Mouse (Mus musculus) kidney, embryonic 14.5 days (tissue): Measurements from ENCODE around the gene Gm11634. TPM values are rescaled to one million over a fixed set of nuclear protein-coding genes. Genes with fewer than 3 reads are reported as not detected.
A peak's percentile ranks its signal among the peaks of the same experiment; 100 is the strongest.
"Not testable (repeated sequence)": the region's sequence is repeated elsewhere in the genome, so short reads cannot be mapped to it uniquely, and the experiment has no call there.

Experiments used
- ATAC-seq: fragments of 200-750 bp; cut with Nextera tagmentation; 2 replicates; pipeline ENCODE4 v1.8.0; 2017; ENCODE audit warnings: moderate number of reproducible peaks, mild to moderate bottlenecking, moderate TSS enrichment, moderate library complexity; ENCODE audit not compliant: low FRiP score, low TSS enrichment
- H3K27ac ChIP-seq: fragments of 300-500 bp; sonication (generic); 2 replicates; pipeline ENCODE4 v1.5.1; 2014; ENCODE audit warnings: low read depth, mild to moderate bottlenecking, low read length, moderate library complexity, mixed read lengths
- H3K27me3 ChIP-seq: fragments of 300-500 bp; sonication (generic); 2 replicates; pipeline ENCODE4 v1.6.1; 2014; ENCODE audit warnings: mild to moderate bottlenecking, low read length; ENCODE audit not compliant: control insufficient read depth, insufficient read depth
- H3K36me3 ChIP-seq: fragments of 300-500 bp; sonication (generic); 2 replicates; pipeline ENCODE4 v1.6.1; 2014; ENCODE audit warnings: low read length, mixed read lengths; ENCODE audit not compliant: control insufficient read depth, insufficient read depth
- H3K4me1 ChIP-seq: fragments of 300-500 bp; sonication (generic); 2 replicates; pipeline ENCODE4 v1.6.1; 2014; ENCODE audit warnings: low read length, mixed read lengths; ENCODE audit not compliant: control insufficient read depth, insufficient read depth
- H3K4me2 ChIP-seq: fragments of 300-500 bp; sonication (generic); replicated peaks from 2 replicates; pipeline ENCODE4 v1.6.1; 2014; ENCODE audit warnings: low read depth, mild to moderate bottlenecking, low read length
- H3K4me3 ChIP-seq: fragments of 300-500 bp; sonication (generic); 2 replicates; pipeline ENCODE4 v1.5.1; 2014; ENCODE audit warnings: mild to moderate bottlenecking, low read length
- H3K9ac ChIP-seq: fragments of 300-500 bp; sonication (generic); 2 replicates; pipeline ENCODE4 v1.6.1; 2014; ENCODE audit warnings: low read depth, mild to moderate bottlenecking, low read length, moderate library complexity
- H3K9me3 ChIP-seq: fragments of 300-500 bp; sonication (generic); 2 replicates; pipeline ENCODE4 v1.6.1; 2016; ENCODE audit warnings: low read length; ENCODE audit not compliant: control insufficient read depth
- WGBS: fragments of 180-500 bp; shearing (Covaris S2); extraction: QIAGEN DNeasy Blood & Tissue Kit; methylation state at CpG from one replicate; pipeline ENCODE4 v1.1.7; 2014; 5-methylcytosine and 5-hydroxymethylcytosine counted together
- polyA plus RNA-seq: library from polyadenylated mRNA; unstranded; fragments of >200 nt; fragmentation: Nextera tagmentation; extraction: Ambion mirVana; gene quantifications from 2 replicates; pipeline ENCODE4 v1.2.1, GENCODE M21; 2014

Gene Gm11634
- polyA plus RNA-seq, 1 experiment from 2014 or later, result not detected

DNA sequence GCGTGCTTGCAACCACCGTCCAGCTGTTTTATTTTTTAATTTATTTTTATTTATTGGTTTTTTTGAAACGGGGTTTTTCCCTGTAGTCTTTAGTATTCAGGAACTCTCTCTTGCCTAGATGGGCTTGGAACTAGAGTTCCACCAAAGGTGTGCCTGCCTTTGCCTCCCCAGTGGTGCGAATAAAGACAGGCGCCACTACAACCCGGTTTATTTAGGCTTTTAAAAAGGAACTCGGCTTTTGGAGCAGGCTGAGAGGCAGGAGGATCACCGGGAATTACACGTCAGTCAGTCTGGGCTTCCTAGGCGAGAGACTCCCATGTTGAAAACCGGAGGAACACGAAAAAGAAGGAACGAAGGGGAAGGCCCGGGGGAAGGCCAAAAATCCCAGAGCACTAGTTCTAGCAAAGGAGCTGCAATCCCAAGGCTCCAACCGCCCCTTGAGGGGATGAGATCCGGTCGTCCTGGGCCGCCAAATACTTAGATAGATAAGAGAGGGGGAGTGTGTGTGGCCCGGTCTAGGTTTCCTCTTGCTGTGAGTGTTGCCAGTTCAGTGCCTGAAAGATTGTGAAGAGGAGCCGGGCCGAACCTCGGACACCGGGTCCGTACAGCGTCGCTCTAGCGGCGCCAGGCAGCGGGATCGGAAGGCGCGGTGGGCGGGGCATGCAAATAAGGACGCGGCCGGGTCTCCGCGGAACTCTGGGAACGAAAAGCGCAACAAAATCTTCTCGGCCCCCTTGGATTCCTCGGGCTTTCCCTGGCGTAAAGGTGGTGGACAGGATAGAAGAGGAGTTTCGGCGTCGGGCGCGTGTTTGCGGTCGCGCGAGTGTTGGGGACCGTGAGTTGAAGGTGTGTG, 42.0 kb upstream of the Gm11634 start:
- Histone ChIP-seq H3K4me2 (peak overlapping the region; percentile 36), H3K9ac (peak overlapping the region; percentile 51; the same call in 1 of the 2 replicates), H3K4me3 (peak overlapping the region; percentile 28), H3K27ac (peak overlapping the region; percentile 74; the same call in 1 of the 2 replicates)
- H3K27me3 ChIP-seq, H3K4me1 ChIP-seq, H3K9me3 ChIP-seq, H3K36me3 ChIP-seq: not testable (repeated sequence)
- 5% methylated on average over 50 of the region's 53 CpGs for WGBS
- peak; percentile 55 for ATAC-seq

DNA sequence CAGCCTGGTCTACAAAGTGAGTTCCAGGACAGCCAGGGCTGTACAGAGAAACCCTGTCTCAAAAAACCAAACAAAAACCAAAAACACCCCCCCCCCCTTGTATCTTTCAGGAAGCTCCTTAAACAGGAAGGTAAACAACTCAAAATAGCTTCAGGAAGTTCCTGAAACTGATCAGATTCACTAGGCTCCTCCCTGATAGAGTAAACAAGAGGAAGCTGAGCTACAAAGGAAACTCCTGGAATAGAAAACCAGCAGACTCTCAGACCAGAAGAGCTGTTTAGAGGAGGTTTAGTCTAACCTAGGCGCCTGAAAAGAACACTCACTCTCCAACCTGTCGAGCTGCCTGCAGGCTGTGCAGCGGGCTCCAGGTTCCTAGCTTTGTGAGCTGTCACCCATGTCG, 40.7 kb upstream of the Gm11634 start:
- H3K9ac ChIP-seq, result no peak overlapping the region
- no peak for ATAC-seq
- 0 out of 2 replicates have a peak, but pooled peaks cover 3% of the 10 kb centered on the region for H3K4me1 ChIP-seq
- H3K4me2 ChIP-seq, result no peak overlapping the region
- H3K4me3 ChIP-seq, result no peak overlapping the region
- whole genome bisulfite sequencing, result 87% methylated on average over 4 of the region's 4 CpGs
- H3K9me3 ChIP-seq, result no peaks in the 10 kb centered on the region
- H3K36me3 ChIP-seq, result 0 out of 2 replicates have a peak, but pooled peaks cover 2% of the 10 kb centered on the region
- H3K27me3 ChIP-seq, result no peaks in the 10 kb centered on the region
- H3K27ac ChIP-seq, result no peak overlapping the region

- Histone ChIP-seq H3K27ac (no peak overlapping the region), H3K4me2 (no peak overlapping the region), H3K4me1 (0 out of 2 replicates have a peak, but pooled peaks cover 3% of the 10 kb centered on the region), H3K27me3 (no peaks in the 10 kb centered on the region), H3K9me3 (no peaks in the 10 kb centered on the region), H3K9ac (no peak overlapping the region), H3K4me3 (no peak overlapping the region), H3K36me3 (0 out of 2 replicates have a peak, but pooled peaks cover 2% of the 10 kb centered on the region)
- WGBS, result 21% methylated on average over 10 of the region's 10 CpGs
- ATAC-seq, result peak; percentile 59
Measured at GRCm38 (mm10) chr11:101635660-101636059, 36.6 kb upstream of the Gm11634 start.

DNA sequence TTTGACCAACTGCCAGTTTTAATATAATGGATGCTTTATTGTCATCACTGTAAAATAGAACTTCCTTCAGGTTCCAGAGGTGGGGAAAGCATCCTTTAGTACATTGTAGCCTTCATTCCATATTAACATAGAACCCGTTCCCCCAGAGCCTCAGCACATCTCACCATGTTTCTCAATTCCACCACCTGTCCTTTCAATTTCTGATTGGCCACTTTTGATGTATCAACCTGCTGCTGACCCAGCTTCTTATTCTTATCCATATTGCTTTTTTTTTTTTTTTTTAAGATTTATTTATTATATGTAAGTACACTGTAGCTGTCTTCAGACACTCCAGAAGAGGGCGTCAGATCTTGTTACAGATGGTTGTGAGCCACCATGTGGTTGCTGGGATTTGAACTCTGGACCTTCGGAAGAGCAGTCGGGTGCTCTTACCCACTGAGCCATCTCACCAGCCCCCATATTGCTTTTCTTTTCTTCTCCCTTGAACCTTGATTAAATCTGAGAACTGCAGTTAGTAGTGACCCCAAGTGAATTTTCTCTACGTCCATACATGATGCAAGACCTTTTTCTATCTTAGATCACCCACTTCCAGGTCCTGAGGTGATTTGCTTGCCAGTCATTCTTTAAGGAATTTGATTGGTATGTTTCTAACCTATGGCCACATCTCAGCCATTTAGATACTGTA, 29.8 kb upstream of the Gm11634 start:
- H3K27ac ChIP-seq, H3K36me3 ChIP-seq, H3K4me1 ChIP-seq, H3K27me3 ChIP-seq, H3K9me3 ChIP-seq, ATAC-seq: not testable (repeated sequence)
- Histone ChIP-seq H3K9ac (peak overlapping the region; percentile 68; the same call in 1 of the 2 replicates), H3K4me2 (peak overlapping the region; percentile 61), H3K4me3 (peak overlapping the region; percentile 39; the same call in 1 of the 2 replicates)
- 71% methylated on average over 4 of the region's 5 CpGs for WGBS

- ATAC-seq, result peak; percentile 71
- WGBS, result 1% methylated on average over 32 of the region's 33 CpGs
- Histone ChIP-seq H3K4me2 (peak overlapping the region; percentile 61), H3K36me3 (no peaks in the 10 kb centered on the region), H3K4me3 (peak overlapping the region; percentile 39), H3K9ac (peak overlapping the region; percentile 68), H3K9me3 (no peaks in the 10 kb centered on the region), H3K4me1 (0 out of 2 replicates have a peak, but pooled peaks cover 3% of the 10 kb centered on the region), H3K27me3 (no peaks in the 10 kb centered on the region), H3K27ac (peak overlapping the region; percentile 96)
Measured at GRCm38 (mm10) chr11:101627857-101628559, 29.0 kb upstream of the Gm11634 start.

DNA sequence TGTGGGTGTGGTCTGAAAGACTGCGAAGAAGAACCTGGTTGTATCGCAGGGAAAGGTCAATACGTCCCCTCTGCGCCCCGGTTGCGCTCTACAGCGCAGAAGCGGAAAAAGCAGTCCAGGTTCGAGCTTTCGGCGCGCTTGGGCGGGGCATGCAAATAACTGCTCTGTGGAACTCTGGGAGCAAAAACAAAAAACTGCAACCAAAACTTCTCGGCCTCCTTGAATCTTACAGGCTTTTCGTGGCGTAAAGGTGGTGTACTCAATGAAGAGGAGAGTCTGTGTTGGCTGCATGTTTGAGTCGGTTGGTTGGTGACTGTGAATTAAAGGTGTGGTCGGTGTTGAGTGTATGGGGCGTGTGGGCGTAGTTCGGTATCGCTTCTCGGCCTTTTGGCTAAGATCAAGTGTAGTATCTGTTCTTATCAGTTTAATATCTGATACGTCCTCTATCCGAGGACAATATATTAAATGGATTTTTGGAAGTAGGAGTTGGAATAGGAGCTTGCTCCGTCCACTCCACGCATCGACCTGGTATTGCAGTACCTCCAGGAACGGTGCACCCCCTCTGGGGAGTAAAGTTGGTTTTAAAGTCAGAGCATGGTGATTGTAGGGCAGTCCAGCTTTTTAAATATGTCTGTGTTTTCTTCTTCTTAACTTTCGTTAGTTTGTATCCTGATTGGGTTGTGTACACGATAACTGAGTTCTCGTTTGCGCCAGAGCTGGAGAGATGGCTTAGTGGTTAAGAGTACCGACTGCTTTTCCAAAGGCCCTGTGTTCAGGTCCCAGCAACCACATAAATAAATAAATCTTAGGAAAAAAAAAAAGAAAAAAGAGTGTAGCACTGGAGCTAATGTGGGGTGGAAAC, 28.2 kb upstream of the Gm11634 start, which contains the start of gene Rdm1:
Gene Rdm1 (plus strand): TSS at position 201 of the 862 bp plus-strand sequence.
- WGBS, result under 1% methylated on average over 31 of the region's 34 CpGs
- peak; percentile 93 for ATAC-seq

DNA sequence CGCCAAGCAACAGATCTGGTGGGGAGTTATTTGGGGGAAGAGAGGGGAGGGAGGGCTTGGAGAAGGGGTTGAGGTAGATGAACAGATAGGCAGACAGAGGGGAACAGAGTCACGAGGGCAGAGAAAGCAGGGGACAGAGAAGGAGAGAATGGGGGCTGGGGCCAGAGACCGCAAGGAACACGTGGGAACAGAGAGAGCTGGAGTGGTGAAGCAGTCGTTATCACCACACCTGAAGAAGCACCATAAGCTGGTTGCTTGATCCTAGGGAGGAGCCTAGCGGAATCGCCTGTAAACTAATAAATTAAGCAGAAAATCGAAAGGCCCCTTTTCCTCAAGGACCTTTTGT, 27.6 kb upstream of the Gm11634 start:
- Histone ChIP-seq H3K27me3 (no peaks in the 10 kb centered on the region), H3K27ac (peak overlapping the region; percentile 96), H3K36me3 (no peaks in the 10 kb centered on the region), H3K9ac (peak overlapping the region; percentile 61), H3K9me3 (no peaks in the 10 kb centered on the region), H3K4me2 (peak overlapping the region; percentile 65), H3K4me3 (peak overlapping the region; percentile 44), H3K4me1 (0 out of 2 replicates have a peak, but pooled peaks cover 3% of the 10 kb centered on the region)
- 3% methylated on average over 8 of the region's 8 CpGs for WGBS
- ATAC-seq, result peak; percentile 24

More for the DNA sequence above, 28.2 kb upstream of the Gm11634 start, which contains the start of gene Rdm1:
- no peaks in the 10 kb centered on the region for H3K27me3 ChIP-seq
- 0 out of 2 replicates have a peak, but pooled peaks cover 3% of the 10 kb centered on the region for H3K4me1 ChIP-seq
- peak within 1 kb of the TSS; percentile 65 for H3K4me2 ChIP-seq
- peak within 1 kb of the TSS; percentile 68 for H3K9ac ChIP-seq
- H3K27ac ChIP-seq, result peak within 1 kb of the TSS; percentile 96
- no peaks in the 10 kb centered on the region for H3K36me3 ChIP-seq
- peak within 1 kb of the TSS; percentile 44 for H3K4me3 ChIP-seq
- no peaks in the 10 kb centered on the region for H3K9me3 ChIP-seq
